Mouse (Mus musculus): ENCODE measurements around the gene Egflam. TPM values are rescaled to one million over a fixed set of nuclear protein-coding genes. Genes with fewer than 3 reads are reported as not detected.

Gene Egflam
- total RNA-seq, 4 experiments from 2014 or later = 2.5 to 5.4 (median 3.8) TPM

DNA sequence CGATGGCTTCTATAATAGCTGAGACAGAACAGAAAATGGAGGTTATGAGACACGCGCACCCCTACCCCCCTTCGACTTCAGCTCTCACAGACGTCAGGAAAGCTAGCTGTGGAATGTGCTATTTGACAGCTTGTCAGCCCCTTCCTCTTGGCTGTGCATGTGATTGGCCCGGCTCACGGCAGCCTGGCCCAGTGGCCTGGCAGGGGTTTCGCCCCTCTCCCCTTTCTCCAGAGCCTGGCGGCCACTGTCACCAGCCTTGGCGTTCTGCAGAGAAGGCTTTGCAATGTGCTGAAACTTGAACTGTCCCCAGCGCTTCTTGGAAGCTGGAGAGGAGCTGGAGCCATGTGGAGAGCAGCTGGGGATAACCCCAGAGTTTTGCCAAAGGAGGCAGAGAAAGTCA lies 175.4 kb downstream of the Egflam start:
- DNase-seq (ENCODE audit: low spot score in 2 of 2) = no peak

- DNase-seq (ENCODE audit: low spot score in 2 of 2) = no peak
Observed at GRCm38 (mm10) chr15:7217273-7217598, 181.0 kb downstream of the Egflam start.

- no peak for DNase-seq (ENCODE audit: low spot score in 2 of 2)
Observed at GRCm38 (mm10) chr15:7216581-7217272, 181.5 kb downstream of the Egflam start.

DNA sequence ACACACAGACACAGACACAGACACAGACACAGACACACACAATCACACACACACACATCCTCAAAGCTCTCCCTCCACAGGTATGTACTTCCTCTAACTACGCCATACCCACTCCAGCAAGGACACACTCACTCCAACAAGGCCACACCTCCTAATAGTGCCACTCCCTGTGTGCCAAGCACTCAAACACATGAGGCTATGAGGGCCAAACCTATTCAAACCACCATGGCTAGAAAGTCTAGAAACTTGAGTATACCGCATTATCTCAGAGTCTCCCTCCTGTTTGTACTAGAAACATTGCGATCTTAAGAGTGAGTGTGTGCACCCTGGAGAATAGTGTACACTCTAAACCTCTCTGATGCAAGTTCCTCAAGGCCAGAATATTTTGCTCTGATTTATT lies 182.3 kb downstream of the Egflam start:
- no peak for DNase-seq (ENCODE audit: low spot score in 2 of 2)

DNA sequence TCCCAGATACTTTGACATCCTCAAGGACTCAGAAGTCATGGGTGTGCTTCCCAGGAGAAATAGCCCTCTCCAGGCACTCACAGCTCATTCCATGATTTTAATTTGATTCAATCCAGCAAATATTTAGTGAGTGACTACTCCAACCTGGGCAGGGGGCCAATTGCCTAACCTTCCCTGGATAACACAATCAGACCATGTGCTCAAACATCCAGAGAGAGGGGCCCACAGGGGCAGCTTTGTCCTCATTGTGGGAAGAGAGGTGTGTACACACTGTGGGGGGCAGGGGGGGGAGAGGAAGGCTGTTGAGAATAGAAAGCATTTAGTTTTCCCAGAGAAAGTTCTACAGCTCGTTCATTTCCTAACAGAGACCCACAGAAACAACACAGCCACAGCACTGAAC lies 184.5 kb downstream of the Egflam start:
- no peak for DNase-seq (ENCODE audit: low spot score in 2 of 2)

DNA sequence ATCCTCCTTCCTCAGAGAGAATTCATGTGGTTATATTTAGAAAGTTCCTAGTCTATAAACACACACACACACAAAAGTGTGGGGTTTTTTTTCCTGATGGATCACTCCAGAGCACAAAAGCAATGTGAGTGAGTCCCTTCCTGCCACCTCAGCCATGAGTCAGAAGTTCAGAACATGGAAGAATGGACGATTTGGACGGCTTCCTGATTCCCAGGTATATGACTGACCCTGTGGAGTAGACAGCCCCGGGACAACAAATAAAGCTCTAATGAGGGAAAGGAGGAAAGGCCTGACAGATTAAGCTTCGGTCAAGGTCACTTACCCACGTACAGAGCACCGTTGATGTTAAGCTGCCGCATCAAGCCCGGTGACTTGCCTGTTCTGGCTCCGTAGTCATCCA lies 190.0 kb downstream of the Egflam start:
- no peak for DNase-seq (ENCODE audit: low spot score in 2 of 2)

DNA sequence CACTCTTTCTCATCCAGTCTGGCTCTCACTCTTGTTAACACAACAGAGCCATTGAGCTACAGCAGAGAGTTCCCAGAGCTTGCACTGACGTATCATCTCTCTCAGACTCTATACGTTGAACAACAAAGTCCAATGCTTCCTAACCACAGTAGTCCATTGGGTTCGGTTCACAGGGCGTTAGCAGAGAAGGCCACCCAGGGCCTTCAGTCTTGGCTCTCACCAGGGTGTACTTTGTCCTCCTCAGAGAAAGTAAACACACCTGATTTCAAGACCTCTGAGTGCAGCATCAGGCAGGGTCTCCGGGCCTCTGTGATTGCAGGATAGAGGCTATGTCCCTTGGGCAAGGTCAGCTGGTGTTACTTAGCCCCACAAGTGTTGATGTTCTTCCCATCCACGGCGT lies 190.9 kb downstream of the Egflam start:
- no peak for DNase-seq (ENCODE audit: low spot score in 2 of 2)

DNA sequence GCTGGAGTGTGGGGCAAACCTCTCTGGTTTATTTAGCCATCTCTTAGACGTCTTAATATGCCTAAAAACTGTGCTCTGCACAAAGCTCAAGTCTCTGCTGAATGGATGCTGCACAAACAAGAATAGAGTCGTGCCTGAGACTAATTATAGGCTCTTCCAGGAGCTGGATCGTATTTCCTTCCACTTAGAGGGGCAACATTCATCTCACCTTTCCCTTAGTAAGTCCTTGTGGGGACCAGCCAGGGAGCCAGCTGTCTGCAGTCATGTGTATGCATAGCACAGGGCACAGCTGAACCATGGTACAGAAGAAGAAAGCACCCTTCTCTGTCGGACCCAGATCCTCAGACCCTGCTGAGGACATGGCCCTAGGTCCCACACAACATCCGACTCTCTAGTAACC lies 192.1 kb downstream of the Egflam start:
- DNase-seq (ENCODE audit: low spot score in 2 of 2) = no peak

DNA sequence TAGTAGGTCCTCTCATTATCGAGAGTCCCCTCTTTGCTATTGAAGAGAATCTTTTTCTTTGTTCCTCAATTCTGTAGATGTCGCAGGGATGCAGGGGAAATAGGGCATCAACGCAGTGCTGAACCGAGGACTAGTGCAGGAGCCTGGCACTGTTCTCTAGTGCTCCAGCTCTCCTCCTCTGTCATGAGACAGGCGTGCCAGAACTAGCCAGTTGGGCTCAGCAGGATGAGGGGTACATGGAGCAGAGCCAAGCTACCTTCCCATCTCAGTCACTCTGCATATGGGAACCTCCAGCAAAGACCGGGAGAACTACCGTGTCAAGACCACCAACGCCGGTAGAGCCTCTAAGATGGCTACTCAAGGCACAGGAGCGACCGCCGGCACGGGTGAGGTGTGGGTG lies 193.3 kb downstream of the Egflam start:
- no peak for DNase-seq (ENCODE audit: low spot score in 2 of 2)

DNA sequence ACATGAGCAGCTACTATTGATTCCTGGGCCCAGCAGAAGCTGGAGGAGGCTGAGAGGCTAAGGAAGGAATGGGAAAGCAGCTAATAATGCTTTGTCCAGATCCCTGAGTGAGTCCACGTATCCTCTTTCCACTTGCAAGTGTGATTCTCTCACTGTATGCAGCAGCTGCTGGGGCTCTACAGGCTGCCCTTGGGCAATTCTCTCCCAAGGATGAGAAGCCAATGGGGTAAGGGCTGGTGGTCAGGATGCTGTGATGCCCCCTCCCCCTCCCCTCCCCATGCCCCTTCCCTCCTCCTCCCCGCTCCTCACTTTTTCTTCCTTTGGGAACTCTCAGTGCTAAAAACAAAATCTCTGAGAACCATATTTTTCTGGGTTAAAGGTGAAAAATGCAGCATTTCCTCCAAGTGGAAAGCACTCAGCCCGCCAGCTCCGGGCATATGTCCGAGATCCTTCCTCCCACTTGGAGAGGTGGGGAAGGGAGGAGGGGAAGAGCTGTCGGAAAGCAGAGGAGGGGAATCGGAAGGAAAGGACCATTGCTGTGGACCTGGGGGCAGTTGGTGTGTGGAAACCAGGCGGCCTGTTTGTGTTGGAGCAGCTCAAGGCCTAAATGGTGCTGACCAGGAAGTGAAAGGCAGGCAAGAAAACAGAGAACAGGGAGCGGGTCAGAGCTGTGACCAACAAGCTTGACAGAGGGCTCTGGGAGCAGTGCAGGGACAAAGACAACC lies 194.4 kb downstream of the Egflam start:
- DNase-seq (ENCODE audit: low spot score in 2 of 2) = no peak

DNA sequence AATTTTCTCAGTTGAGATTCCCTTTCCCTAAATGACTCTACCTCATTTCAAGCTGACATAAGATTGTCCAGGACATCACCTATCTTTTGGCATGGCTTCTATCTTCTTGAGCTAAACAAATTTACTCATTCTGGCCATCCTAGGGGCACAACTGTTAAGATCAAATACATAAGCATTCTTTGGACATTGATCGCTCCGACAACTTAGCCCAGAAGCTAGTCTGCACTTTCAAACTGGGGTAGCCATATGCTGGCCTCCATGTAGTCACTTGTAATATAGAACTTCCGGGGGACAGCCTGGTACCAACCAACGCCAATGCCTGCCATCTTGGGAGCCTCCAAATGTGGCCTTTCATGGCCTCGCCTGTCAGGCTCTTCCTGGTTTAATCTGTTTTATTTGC lies 195.2 kb downstream of the Egflam start:
- DNase-seq (ENCODE audit: low spot score in 2 of 2) = no peak

DNA sequence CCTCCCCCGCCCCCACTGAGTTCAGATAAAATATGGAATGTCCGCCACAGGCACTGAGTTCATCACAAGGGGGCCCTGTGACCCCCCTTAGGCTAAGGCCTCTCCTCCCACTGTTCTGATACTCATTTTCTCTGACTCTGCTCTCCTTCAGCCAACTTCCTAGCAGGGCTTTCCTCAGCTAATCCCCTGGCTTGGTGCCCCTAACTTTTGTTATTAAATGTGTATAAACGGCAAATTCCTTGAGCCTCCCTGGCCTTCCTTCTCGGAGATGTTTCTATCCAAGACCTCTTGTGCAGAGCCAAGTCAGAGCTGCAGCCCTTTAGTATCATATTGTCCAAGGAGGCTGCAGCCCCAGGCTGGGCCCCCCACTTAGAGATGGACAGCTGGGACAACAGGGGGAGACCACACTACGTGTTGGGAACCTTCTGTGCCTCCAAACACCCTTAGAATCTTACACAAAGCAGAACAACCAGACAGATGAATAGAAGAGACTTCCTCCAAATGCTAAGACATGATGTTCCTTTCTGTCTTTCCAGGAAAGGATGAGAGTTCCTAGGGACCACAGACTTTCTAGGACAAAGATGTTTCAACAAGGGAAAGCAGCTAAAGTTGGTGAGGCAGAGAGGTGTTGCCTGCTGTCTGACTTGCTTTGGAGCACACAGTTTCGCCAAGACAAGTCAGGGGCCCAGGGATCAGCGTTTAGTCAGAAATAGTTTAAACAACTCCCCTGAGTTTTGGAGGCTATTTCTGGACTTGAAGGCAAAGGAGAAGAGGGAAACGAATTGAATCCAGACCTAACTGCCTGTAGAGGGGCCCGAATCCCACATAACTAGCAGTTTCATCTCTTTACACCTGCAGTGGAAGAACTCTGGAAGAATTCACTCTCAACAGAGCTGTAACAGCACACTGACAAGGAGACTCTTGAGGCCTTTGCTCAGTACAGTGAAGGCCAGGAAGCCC lies 196.5 kb downstream of the Egflam start:
- DNase-seq (ENCODE audit: low spot score in 2 of 2) = no peak

- no peak for DNase-seq (ENCODE audit: low spot score in 2 of 2)
Observed at GRCm38 (mm10) chr15:7200286-7200685, 197.9 kb downstream of the Egflam start.

DNA sequence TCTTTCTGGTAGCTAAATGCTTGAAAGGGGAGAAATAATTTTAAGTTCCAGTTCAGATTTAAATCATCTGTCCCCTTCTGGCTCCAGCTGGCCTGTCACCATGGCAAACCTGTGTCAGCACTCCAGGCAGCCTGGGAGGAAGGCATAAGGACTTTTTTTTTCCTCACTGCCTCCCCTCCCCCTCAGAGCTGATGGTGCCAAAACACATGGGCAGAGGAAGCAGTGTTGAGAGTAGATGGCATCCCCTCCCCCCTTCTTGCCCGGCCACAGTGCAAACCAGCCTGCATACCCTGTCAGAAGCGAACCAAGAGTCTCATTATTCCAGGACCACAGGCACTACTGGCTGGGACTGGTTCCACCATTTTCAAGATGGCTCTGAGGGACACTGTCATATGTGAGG lies 199.4 kb downstream of the Egflam start:
- DNase-seq (ENCODE audit: low spot score in 2 of 2) = peak in 1 of 2 experiments; percentile 36

DNA sequence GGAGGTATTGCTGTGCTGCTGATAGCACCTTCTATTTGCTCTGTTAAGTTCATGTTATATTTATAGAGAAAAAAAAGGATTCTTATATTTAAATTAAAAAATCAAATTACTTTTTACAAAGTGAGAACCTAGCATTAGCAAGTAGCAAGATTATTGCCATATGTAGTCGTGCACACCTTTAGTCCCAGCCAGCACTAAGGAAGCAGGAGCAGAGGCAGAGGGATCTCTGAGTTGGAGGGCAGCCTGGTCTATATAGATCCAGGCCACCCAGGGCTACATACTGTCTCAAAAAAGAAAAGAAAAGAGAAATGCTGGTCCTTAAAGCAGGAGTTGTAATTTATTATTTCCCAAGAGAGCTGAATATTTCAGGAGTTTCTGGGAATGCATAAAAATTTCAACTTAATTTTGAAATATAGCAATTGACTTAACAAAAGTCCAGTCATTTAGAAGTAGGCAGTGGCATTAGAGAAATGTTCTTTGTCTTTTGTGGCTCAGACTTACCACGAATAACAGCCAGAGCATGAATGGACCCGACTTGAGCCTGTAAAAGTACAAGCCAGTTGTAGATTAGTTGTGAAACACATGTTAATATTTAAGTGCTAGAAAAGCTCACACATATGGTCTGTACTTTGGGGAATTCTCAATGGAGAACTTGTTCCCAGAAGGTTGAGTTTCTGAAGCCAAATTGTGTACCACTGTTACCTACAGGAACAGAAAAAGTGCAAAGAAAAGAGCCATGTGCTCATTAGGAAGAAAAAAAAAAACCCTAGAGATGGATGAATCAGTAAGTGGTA lies 200.3 kb downstream of the Egflam start:
- no peak for DNase-seq (ENCODE audit: low spot score in 2 of 2)

- DNase-seq (ENCODE audit: low spot score in 2 of 2) = no peak
Observed at GRCm38 (mm10) chr15:7194748-7195221, 203.4 kb downstream of the Egflam start.

GRCm38 (mm10) chr15:7194147-7194720 lies 204.0 kb downstream of the Egflam start:
- DNase-seq (ENCODE audit: low spot score in 2 of 2) = peak; percentile 8 to 38

DNA sequence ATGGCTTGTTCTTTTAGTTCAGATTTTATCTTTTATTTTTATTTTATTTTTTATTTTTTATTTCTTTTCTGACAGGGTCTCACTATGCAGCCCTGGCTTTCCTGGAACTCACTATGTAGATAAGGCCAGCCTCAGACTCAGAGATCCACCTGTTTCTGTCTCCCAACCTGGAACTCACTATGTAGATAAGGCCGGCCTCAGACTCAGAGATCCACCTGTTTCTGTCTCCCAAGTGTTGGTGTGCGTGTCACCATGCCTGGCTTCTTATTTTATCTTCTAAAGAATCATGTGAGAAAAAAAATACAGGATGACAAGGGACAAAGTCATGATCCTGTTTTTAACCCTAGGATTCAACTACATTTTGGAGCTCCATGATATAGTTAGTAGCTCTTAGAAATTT lies 205.6 kb downstream of the Egflam start:
- DNase-seq (ENCODE audit: low spot score in 2 of 2) = no peak

DNA sequence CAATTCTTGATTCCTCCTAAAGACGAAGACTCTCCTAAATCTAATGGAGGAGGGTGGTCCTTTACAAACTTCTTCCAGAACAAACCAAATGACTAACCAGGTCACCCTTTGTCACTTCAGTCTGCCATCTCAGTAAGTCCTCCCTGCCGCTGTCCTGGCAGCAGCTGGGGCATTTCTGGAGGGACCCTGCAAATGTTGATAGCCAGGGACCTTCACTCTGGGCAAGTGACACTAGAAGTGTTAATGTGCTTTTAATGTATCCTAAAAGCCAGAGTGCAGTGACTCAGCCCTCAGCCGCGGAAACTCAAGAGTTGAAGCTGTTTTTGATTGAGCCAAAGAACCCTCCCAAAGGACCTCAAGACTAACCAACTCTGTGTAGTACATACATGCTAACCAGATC lies 207.1 kb downstream of the Egflam start:
- DNase-seq (ENCODE audit: low spot score in 2 of 2) = no peak

- no peak for DNase-seq (ENCODE audit: low spot score in 2 of 2)
Observed at GRCm38 (mm10) chr15:7189678-7190454, 208.3 kb downstream of the Egflam start.
